In the genomic region with DNA sequence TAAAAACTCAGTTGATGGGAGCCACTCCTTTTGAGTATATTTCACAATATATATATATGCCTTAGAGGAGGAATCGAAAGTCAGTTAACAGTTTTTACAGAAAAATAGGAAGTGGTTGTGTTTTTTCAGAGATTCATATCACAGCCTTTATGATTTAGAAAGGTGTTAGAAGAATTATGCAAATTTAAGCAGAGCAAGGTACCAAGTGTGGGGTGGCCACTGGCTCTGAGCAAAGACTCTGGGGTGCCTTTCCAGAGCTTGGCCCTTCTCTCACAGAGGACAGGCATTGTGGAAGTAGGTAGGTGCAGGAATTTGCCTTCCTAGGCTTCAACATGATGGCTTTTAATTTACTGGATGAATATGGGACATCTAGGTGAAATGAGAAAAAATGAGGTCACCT, we compare ENCODE assay signal across 18 mouse cellular contexts. TPM values are rescaled to one million over a fixed set of nuclear protein-coding genes. Genes with fewer than 3 reads are reported as not detected.
DNase-seq lines count a peak whose midpoint lies in the region; ATAC-seq lines count a peak whose summit lies in the region.
"Had no signal": no experiment of that assay in that cellular context is flagged by ENCODE, and none has a peak within 500 bp of the region (broad histone marks: within the 10 kb centered on the region; RNA-seq: fewer than 3 reads in every experiment).

No protein-coding gene starts in this region.

- peak; percentile 52 to 59 for DNase-seq in spleen, postnatal 36 days (ENCODE audit: low spot score in 2 of 2)
- no peak for DNase-seq in spleen, postnatal 4 days (ENCODE audit: low spot score in 2 of 2)
- DNase-seq in cerebellum, adult 18-20 months = no peak
- no peak for DNase-seq in right cerebral cortex, postnatal 25 days
- DNase-seq in embryo, embryonic 10 days (ENCODE audit: low spot score) = no peak
- DNase-seq: adrenal gland, postnatal 36 days; cerebellum, postnatal 14 days; kidney, postnatal 4 days; lung, postnatal 10 days had no signal

- peak; percentile 56 for ATAC-seq in activated CD4-positive, CD25-positive, alpha-beta regulatory T cell, adult 4 months
- peak; percentile 60 for ATAC-seq in megakaryocyte, adult 5-6 weeks (ENCODE audit: poor library complexity, severe bottlenecking)
- ATAC-seq: forebrain, embryonic 15.5 days had no signal

RNA-seq across cellular contexts. Expression of gene Ms4a4c, which starts 7.1 kb away (rescaled TPM):
- 10 to 100 TPM; 51.6 to 56.7 TPM for polyA plus RNA-seq in activated CD4-positive, CD25-positive, alpha-beta regulatory T cell, adult 4 months (2017; shearing (Covaris generic))
- 412 and 535 TPM in 2 replicates for total RNA-seq in megakaryocyte, adult 5-6 weeks (2015)
- 446 and 496 TPM in 2 replicates for total RNA-seq in megakaryocyte, adult 5-6 weeks (2017)
- total RNA-seq: layer of hippocampus, postnatal 10 days had no signal
- polyA plus RNA-seq: limb, embryonic 12.5 days; midbrain, embryonic 10.5 days had no signal

RNA-seq across cellular contexts. Expression of gene Ms4a4b, which starts 31.7 kb away (rescaled TPM):
- polyA plus RNA-seq in activated CD4-positive, CD25-positive, alpha-beta regulatory T cell, adult 4 months (2017; shearing (Covaris generic)) = 1,000 to 10,000 TPM; 2,094 to 2,461 TPM
- 53.5 and 63.3 TPM in 2 replicates for total RNA-seq in megakaryocyte, adult 5-6 weeks (2015)
- total RNA-seq in megakaryocyte, adult 5-6 weeks (2017) = 17.0 and 32.8 TPM in 2 replicates
- total RNA-seq: layer of hippocampus, postnatal 10 days had no signal
- polyA plus RNA-seq: forebrain, embryonic 15.5 days; heart, embryonic 14.5 days; hindbrain, embryonic 10.5 days; kidney, embryonic 14.5 days; limb, embryonic 12.5 days; midbrain, embryonic 10.5 days had no signal

RNA-seq across cellular contexts. Expression of gene Ms4a4a, which starts 36.3 kb away (rescaled TPM):
- 1 to 10 TPM in 1 of 2 experiments, not detected in 1; 1.3 TPM for polyA plus RNA-seq in activated CD4-positive, CD25-positive, alpha-beta regulatory T cell, adult 4 months (2017; shearing (Covaris generic))
- total RNA-seq in megakaryocyte, adult 5-6 weeks (2015) = 35.8 and 41.7 TPM in 2 replicates
- total RNA-seq in megakaryocyte, adult 5-6 weeks (2017) = 6.0 and 7.4 TPM in 2 replicates

RNA-seq across cellular contexts. Expression of gene Ms4a6c, which starts 57.5 kb away (rescaled TPM):
- 10 to 100 TPM; 12.5 to 13.3 TPM for polyA plus RNA-seq in activated CD4-positive, CD25-positive, alpha-beta regulatory T cell, adult 4 months (2017; shearing (Covaris generic))
- 815 and 879 TPM in 2 replicates for total RNA-seq in megakaryocyte, adult 5-6 weeks (2015)
- 614 and 767 TPM in 2 replicates for total RNA-seq in megakaryocyte, adult 5-6 weeks (2017)

Comparison
In these comparisons a context has a peak if more than half of its experiments do, and no peak if none do; other contexts are left out.
1. DNase-seq: peak in spleen, postnatal 36 days (2 of 2); none in spleen, postnatal 4 days (0 of 2), cerebellum, adult 18-20 months (0 of 2), right cerebral cortex, postnatal 25 days (single experiment) and embryo, embryonic 10 days (single experiment).